Mouse (Mus musculus) CD4-positive, CD25-positive, alpha-beta regulatory T cell (primary cell): Measurements from ENCODE around the gene Vmn2r89. TPM values are rescaled to one million over a fixed set of nuclear protein-coding genes. Genes with fewer than 3 reads are reported as not detected.

Experiments
- polyA plus RNA-seq: library from polyadenylated mRNA; unstranded; fragments of 100-300 nt; shearing (Covaris generic); gene quantifications from one replicate; pipeline ENCODE4 v1.2.1, GENCODE M21; 2017

Gene Vmn2r89
- polyA plus RNA-seq = not detected

GRCm38 (mm10) chr14:51451557-51451956, at the start of gene Vmn2r89:
Gene Vmn2r89 (plus strand): TSS chr14:51451857.

GRCm38 (mm10) chr14:51410520-51410919, 41.1 kb upstream of the Vmn2r89 start, which contains the start of gene Vmn2r88:
Gene Vmn2r88 (plus strand): TSS chr14:51410820.

Other genes with a start within 250 kb of the Vmn2r89 start
- not detected for gene Ear14, start 248.5 kb upstream of the Vmn2r89 start, polyA plus RNA-seq
- gene Rnase2a, start 195.7 kb upstream of the Vmn2r89 start, polyA plus RNA-seq = not detected
- not detected for gene Gm7247, start 90.1 kb upstream of the Vmn2r89 start, polyA plus RNA-seq
- gene Vmn2r88, start 41.0 kb upstream of the Vmn2r89 start, polyA plus RNA-seq = 0.04 TPM
- gene Gm5622, start 100.9 kb downstream of the Vmn2r89 start, polyA plus RNA-seq = not detected
- not detected for gene Gm17175, start 122.2 kb downstream of the Vmn2r89 start, polyA plus RNA-seq
- gene Gm17174, start 140.3 kb downstream of the Vmn2r89 start, polyA plus RNA-seq = not detected
- not detected for gene Gm17078, start 159.5 kb downstream of the Vmn2r89 start, polyA plus RNA-seq
- not detected for gene Gm4181, start 183.8 kb downstream of the Vmn2r89 start, polyA plus RNA-seq
- not detected for gene Gm17079, start 243.6 kb downstream of the Vmn2r89 start, polyA plus RNA-seq